Mouse (Mus musculus) liver, embryonic 15.5 days (tissue): ENCODE results near the gene Zfhx3. TPM values are rescaled to one million over a fixed set of nuclear protein-coding genes. Genes with fewer than 3 reads are reported as not detected.

Source experiments
- ATAC-seq: fragments of 200-750 bp; cut with Nextera tagmentation; 2 replicates; pipeline ENCODE4 v1.8.0; 2017; ENCODE audit warnings: moderate number of reproducible peaks, mild to moderate bottlenecking, moderate library complexity; ENCODE audit not compliant: insufficient read depth
- H3K27ac ChIP-seq: fragments of 300-500 bp; sonication (generic); replicated peaks from 2 replicates; pipeline ENCODE4 v1.5.1; 2015; ENCODE audit warnings: mild to moderate bottlenecking, inconsistent platforms
- H3K27me3 ChIP-seq: fragments of 300-500 bp; sonication (generic); 2 replicates; pipeline ENCODE4 v1.6.1; 2015; ENCODE audit warnings: mild to moderate bottlenecking, inconsistent platforms
- H3K36me3 ChIP-seq: fragments of 300-500 bp; sonication (generic); replicated peaks from 2 replicates; pipeline ENCODE4 v1.6.1; 2015; ENCODE audit warnings: moderate library complexity, mild to moderate bottlenecking, inconsistent platforms
- H3K4me1 ChIP-seq: fragments of 300-500 bp; sonication (generic); replicated peaks from 2 replicates; pipeline ENCODE4 v1.6.1; 2015; ENCODE audit warnings: inconsistent platforms
- H3K4me2 ChIP-seq: fragments of 300-500 bp; sonication (generic); 2 replicates; pipeline ENCODE4 v1.6.1; 2015; ENCODE audit warnings: moderate library complexity, mild to moderate bottlenecking, inconsistent platforms
- H3K4me3 ChIP-seq: fragments of 300-500 bp; sonication (generic); replicated peaks from 2 replicates; pipeline ENCODE4 v1.5.1; 2015; ENCODE audit warnings: mild to moderate bottlenecking, inconsistent platforms
- H3K9ac ChIP-seq: fragments of 300-500 bp; sonication (generic); 2 replicates; pipeline ENCODE4 v1.6.1; 2015; ENCODE audit warnings: moderate library complexity, mild to moderate bottlenecking, inconsistent platforms
- H3K9me3 ChIP-seq: fragments of 300-500 bp; sonication (generic); replicated peaks from 2 replicates; pipeline ENCODE4 v1.6.1; 2016; ENCODE audit warnings: inconsistent platforms
- WGBS: fragments of 180-500 bp; shearing (Covaris S2); methylation state at CpG from one replicate; pipeline ENCODE4 v1.1.7; 2015; ENCODE audit warnings: mixed read lengths; ENCODE audit not compliant: insufficient replicate concordance; 5-methylcytosine and 5-hydroxymethylcytosine counted together
- polyA plus RNA-seq: library from polyadenylated mRNA; unstranded; fragments of >200 nt; fragmentation: Nextera tagmentation; extraction: Ambion mirVana; gene quantifications from 2 replicates; pipeline ENCODE4 v1.2.1, GENCODE M21; 2015

The Zfhx3 gene
- polyA plus RNA-seq, 1 experiment from 2014 or later = 1.0 TPM

- Histone ChIP-seq H3K27ac (no peak overlapping the region), H3K9ac (no peak overlapping the region), H3K27me3 (no peaks in the 10 kb centered on the region), H3K9me3 (no peaks in the 10 kb centered on the region), H3K36me3 (no peaks in the 10 kb centered on the region), H3K4me1 (no peaks in the 10 kb centered on the region), H3K4me3 (no peak overlapping the region), H3K4me2 (no peak overlapping the region)
- ATAC-seq = no peak
- WGBS = 16% methylated on average over 5 of the region's 5 CpGs
These were observed 421.0 kb downstream of the Zfhx3 start for GRCm38 (mm10) chr8:108363435-108363834.

GRCm38 (mm10) chr8:108363856-108364255, 421.4 kb downstream of the Zfhx3 start:
- Histone ChIP-seq H3K4me2 (no peak overlapping the region), H3K36me3 (no peaks in the 10 kb centered on the region), H3K4me3 (no peak overlapping the region), H3K27me3 (no peaks in the 10 kb centered on the region), H3K4me1 (no peaks in the 10 kb centered on the region), H3K9me3 (no peaks in the 10 kb centered on the region), H3K27ac (no peak overlapping the region), H3K9ac (no peak overlapping the region)
- ATAC-seq = no peak
- 44% methylated on average over 8 of the region's 8 CpGs for WGBS

- no peak overlapping the region for H3K4me3 ChIP-seq
- H3K27ac ChIP-seq = no peak overlapping the region
- H3K9ac ChIP-seq = no peak overlapping the region
- no peaks in the 10 kb centered on the region for H3K4me1 ChIP-seq
- H3K4me2 ChIP-seq = no peak overlapping the region
- no peaks in the 10 kb centered on the region for H3K9me3 ChIP-seq
- 36% methylated on average over 6 of the region's 6 CpGs for WGBS
- H3K27me3 ChIP-seq = no peaks in the 10 kb centered on the region
- no peak for ATAC-seq
- H3K36me3 ChIP-seq = no peaks in the 10 kb centered on the region
These were observed 426.6 kb downstream of the Zfhx3 start for GRCm38 (mm10) chr8:108369081-108369480.

GRCm38 (mm10) chr8:108370731-108371130, 428.3 kb downstream of the Zfhx3 start:
- Histone ChIP-seq H3K4me2 (no peak overlapping the region), H3K27me3 (no peaks in the 10 kb centered on the region), H3K9me3 (no peaks in the 10 kb centered on the region), H3K9ac (no peak overlapping the region), H3K36me3 (no peaks in the 10 kb centered on the region), H3K27ac (no peak overlapping the region), H3K4me3 (no peak overlapping the region), H3K4me1 (no peaks in the 10 kb centered on the region)
- no peak for ATAC-seq
- 63% methylated on average over 6 of the region's 6 CpGs for WGBS

- H3K27ac ChIP-seq = no peak overlapping the region
- ATAC-seq = no peak
- H3K4me3 ChIP-seq = no peak overlapping the region
- WGBS = 46% methylated on average over 7 of the region's 7 CpGs
- no peaks in the 10 kb centered on the region for H3K4me1 ChIP-seq
- H3K9ac ChIP-seq = no peak overlapping the region
- H3K9me3 ChIP-seq = no peaks in the 10 kb centered on the region
- H3K36me3 ChIP-seq = no peaks in the 10 kb centered on the region
- no peak overlapping the region for H3K4me2 ChIP-seq
- no peaks in the 10 kb centered on the region for H3K27me3 ChIP-seq
These were observed 430.6 kb downstream of the Zfhx3 start for GRCm38 (mm10) chr8:108373046-108373445.

GRCm38 (mm10) chr8:108378036-108378435, 435.6 kb downstream of the Zfhx3 start:
- Histone ChIP-seq H3K4me1 (no peaks in the 10 kb centered on the region), H3K4me3 (no peak overlapping the region), H3K36me3 (no peaks in the 10 kb centered on the region), H3K4me2 (no peak overlapping the region), H3K9ac (no peak overlapping the region), H3K9me3 (no peaks in the 10 kb centered on the region), H3K27ac (no peak overlapping the region), H3K27me3 (no peaks in the 10 kb centered on the region)
- no peak for ATAC-seq
- WGBS = 63% methylated on average over 2 of the region's 2 CpGs

GRCm38 (mm10) chr8:108383121-108383520, 440.7 kb downstream of the Zfhx3 start:
- H3K9me3 ChIP-seq = no peaks in the 10 kb centered on the region
- H3K9ac ChIP-seq = no peak overlapping the region
- H3K4me2 ChIP-seq = no peak overlapping the region
- H3K4me1 ChIP-seq = no peaks in the 10 kb centered on the region
- H3K36me3 ChIP-seq = no peaks in the 10 kb centered on the region
- no peak overlapping the region for H3K4me3 ChIP-seq
- no peak for ATAC-seq
- WGBS = 51% methylated on average over 4 of the region's 4 CpGs
- no peak overlapping the region for H3K27ac ChIP-seq
- H3K27me3 ChIP-seq = no peaks in the 10 kb centered on the region

GRCm38 (mm10) chr8:108387160-108387912, 444.9 kb downstream of the Zfhx3 start:
- Histone ChIP-seq H3K9me3 (no peaks in the 10 kb centered on the region), H3K27me3 (no peaks in the 10 kb centered on the region), H3K9ac (no peak overlapping the region), H3K4me3 (no peak overlapping the region), H3K4me2 (peak overlapping the region; percentile 15; the same call in 1 of the 2 replicates), H3K4me1 (no peaks in the 10 kb centered on the region), H3K36me3 (no peaks in the 10 kb centered on the region), H3K27ac (no peak overlapping the region)
- peak; percentile 44 for ATAC-seq
- 34% methylated on average over 22 of the region's 22 CpGs for WGBS

- H3K4me2 ChIP-seq = no peak overlapping the region
- H3K4me1 ChIP-seq = no peaks in the 10 kb centered on the region
- H3K27ac ChIP-seq = no peak overlapping the region
- H3K4me3 ChIP-seq = no peak overlapping the region
- no peaks in the 10 kb centered on the region for H3K9me3 ChIP-seq
- no peak for ATAC-seq
- no peaks in the 10 kb centered on the region for H3K27me3 ChIP-seq
- H3K9ac ChIP-seq = no peak overlapping the region
- no peaks in the 10 kb centered on the region for H3K36me3 ChIP-seq
- 63% methylated on average over 8 of the region's 8 CpGs for WGBS
These were observed 445.4 kb downstream of the Zfhx3 start for GRCm38 (mm10) chr8:108387913-108388274.

GRCm38 (mm10) chr8:108392909-108393308, 450.5 kb downstream of the Zfhx3 start:
- Histone ChIP-seq H3K4me2 (no peak overlapping the region), H3K9me3 (no peaks in the 10 kb centered on the region), H3K36me3 (no peaks in the 10 kb centered on the region), H3K4me1 (no peaks in the 10 kb centered on the region), H3K4me3 (no peak overlapping the region), H3K27ac (no peak overlapping the region), H3K9ac (no peak overlapping the region), H3K27me3 (no peaks in the 10 kb centered on the region)
- 16% methylated on average over 9 of the region's 9 CpGs for WGBS
- no peak for ATAC-seq

- H3K9me3 ChIP-seq = no peaks in the 10 kb centered on the region
- WGBS = 32% methylated on average over 9 of the region's 9 CpGs
- no peak for ATAC-seq
These were observed 459.7 kb downstream of the Zfhx3 start for GRCm38 (mm10) chr8:108402149-108402548.

More at GRCm38 (mm10) chr8:108402149-108402548, 459.7 kb downstream of the Zfhx3 start:
- Histone ChIP-seq H3K27ac (no peak overlapping the region), H3K36me3 (no peaks in the 10 kb centered on the region), H3K4me2 (no peak overlapping the region), H3K9ac (no peak overlapping the region), H3K4me3 (no peak overlapping the region), H3K27me3 (no peaks in the 10 kb centered on the region), H3K4me1 (no peaks in the 10 kb centered on the region)
